Mouse (Mus musculus) intestine, postnatal 0 days (tissue): ENCODE data around the gene Eps15. TPM values are rescaled to one million over a fixed set of nuclear protein-coding genes. Genes with fewer than 3 reads are reported as not detected.
A peak's percentile ranks its signal among the peaks of the same experiment; 100 is the strongest.

Experiments
- ATAC-seq: fragments of 200-750 bp; cut with Nextera tagmentation; 2 replicates; pipeline ENCODE4 v1.8.0; 2017; ENCODE audit warnings: mild to moderate bottlenecking, moderate TSS enrichment, moderate library complexity
- H3K27ac ChIP-seq: fragments of 300-500 bp; sonication (generic); 2 replicates; pipeline ENCODE4 v1.5.1; 2014; ENCODE audit warnings: mild to moderate bottlenecking, low read depth, low read length, moderate library complexity
- H3K27me3 ChIP-seq: fragments of 300-500 bp; sonication (generic); replicated peaks from 2 replicates; pipeline ENCODE4 v1.6.1; 2014; ENCODE audit warnings: low read length, mixed read lengths; ENCODE audit not compliant: control insufficient read depth, insufficient read depth
- H3K36me3 ChIP-seq: fragments of 300-500 bp; sonication (generic); 2 replicates; pipeline ENCODE4 v1.6.1; 2014; ENCODE audit warnings: mild to moderate bottlenecking, moderate library complexity; ENCODE audit not compliant: control insufficient read depth, insufficient read depth
- H3K4me1 ChIP-seq: fragments of 300-500 bp; sonication (generic); replicated peaks from 2 replicates; pipeline ENCODE4 v1.6.1; 2014; ENCODE audit warnings: antibody characterized with exemption, low read length, mixed read lengths; ENCODE audit not compliant: control insufficient read depth, insufficient read depth
- H3K4me2 ChIP-seq: fragments of 300-500 bp; sonication (generic); replicated peaks from 2 replicates; pipeline ENCODE4 v1.6.1; 2014; ENCODE audit warnings: low read depth, mild to moderate bottlenecking, moderate library complexity
- H3K4me3 ChIP-seq: fragments of 300-500 bp; sonication (generic); 2 replicates; pipeline ENCODE4 v1.5.1; 2014; ENCODE audit warnings: low read depth, low read length
- H3K9ac ChIP-seq: fragments of 300-500 bp; sonication (generic); 2 replicates; pipeline ENCODE4 v1.6.1; 2014; ENCODE audit warnings: mild to moderate bottlenecking, low read depth, low read length
- H3K9me3 ChIP-seq: fragments of 300-500 bp; sonication (generic); 2 replicates; pipeline ENCODE4 v1.6.1; 2016; ENCODE audit warnings: mixed run types; ENCODE audit not compliant: control insufficient read depth
- CTCF ChIP-seq: sonication (generic); IDR thresholded peaks from 2 replicates; pipeline ENCODE4 v1.5.1; 2016; ENCODE audit warnings: low read depth, mild to moderate bottlenecking, control low read depth, antibody characterized with exemption, moderate library complexity
- WGBS: fragments of 180-500 bp; shearing (Covaris S2); extraction: QIAGEN DNeasy Blood & Tissue Kit; methylation state at CpG from one replicate; pipeline ENCODE4 v1.1.7; 2014; 5-methylcytosine and 5-hydroxymethylcytosine counted together
- polyA plus RNA-seq: library from polyadenylated mRNA; unstranded; fragments of >200 nt; fragmentation: Nextera tagmentation; extraction: Ambion mirVana; gene quantifications from 2 replicates; pipeline ENCODE4 v1.2.1, GENCODE M21; 2015

Eps15 gene
- polyA plus RNA-seq, 1 experiment from 2014 or later = 18.3 TPM

GRCm38 (mm10) chr4:109254511-109254910, 25.6 kb upstream of the Eps15 start:
- no peak overlapping the region for H3K9ac ChIP-seq
- H3K4me2 ChIP-seq = no peak overlapping the region
- no peaks in the 10 kb centered on the region for H3K27me3 ChIP-seq
- no peak for TF ChIP-seq CTCF
- 80% methylated on average over 5 of the region's 5 CpGs for WGBS
- H3K36me3 ChIP-seq = no peaks in the 10 kb centered on the region
- no peak for ATAC-seq
- no peak overlapping the region for H3K4me3 ChIP-seq
- H3K4me1 ChIP-seq = 0 out of 2 replicates have a peak, but pooled peaks cover 3% of the 10 kb centered on the region
- H3K27ac ChIP-seq = no peak overlapping the region
- no peaks in the 10 kb centered on the region for H3K9me3 ChIP-seq

- Histone ChIP-seq H3K9me3 (no peaks in the 10 kb centered on the region), H3K4me2 (no peak overlapping the region), H3K27ac (no peak overlapping the region), H3K27me3 (no peaks in the 10 kb centered on the region), H3K4me3 (no peak overlapping the region), H3K9ac (no peak overlapping the region), H3K36me3 (no peaks in the 10 kb centered on the region), H3K4me1 (0 out of 2 replicates have a peak, but pooled peaks cover 3% of the 10 kb centered on the region)
- ATAC-seq = no peak
- TF ChIP-seq CTCF = no peak
- 60% methylated on average over 2 of the region's 2 CpGs for WGBS
Measured at GRCm38 (mm10) chr4:109255321-109255720, 24.7 kb upstream of the Eps15 start.

DNA sequence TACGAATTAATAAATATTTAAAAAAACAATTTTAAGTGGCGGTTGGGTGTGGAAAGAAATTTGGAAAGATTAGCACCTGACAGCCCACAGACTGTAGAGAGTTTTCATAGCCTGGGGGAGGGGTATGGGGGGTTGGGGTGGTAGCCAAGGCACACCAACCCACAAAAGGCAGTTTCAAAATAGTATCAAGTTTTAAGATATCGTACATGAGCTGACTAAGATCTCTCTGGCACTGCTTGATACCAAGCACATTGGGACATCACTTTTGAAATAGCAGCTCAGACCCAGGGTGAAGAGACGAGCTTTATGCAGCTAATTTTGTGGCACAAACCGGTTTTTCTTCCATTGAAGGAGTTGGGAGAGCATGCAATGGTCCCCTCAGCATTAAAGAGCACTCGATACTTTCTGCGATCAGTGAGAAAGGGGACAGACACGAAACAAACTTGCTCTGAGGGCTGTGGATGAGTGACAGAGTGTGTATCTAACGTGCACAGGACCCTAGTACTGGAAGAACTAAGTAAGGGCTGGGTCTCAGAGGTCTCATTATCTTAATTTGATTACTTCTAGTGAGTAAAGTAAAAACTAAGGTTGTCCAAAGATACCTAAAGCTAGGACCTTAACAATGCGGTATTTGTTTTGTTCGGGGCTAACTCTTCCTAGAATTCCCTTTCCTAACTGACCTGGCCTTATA, 24.2 kb upstream of the Eps15 start:
- no peaks in the 10 kb centered on the region for H3K27me3 ChIP-seq
- H3K4me1 ChIP-seq = 0 out of 2 replicates have a peak, but pooled peaks cover 3% of the 10 kb centered on the region
- ATAC-seq = no peak
- TF ChIP-seq CTCF = no peak
- H3K27ac ChIP-seq = no peak overlapping the region
- WGBS = 86% methylated on average over 11 of the region's 11 CpGs
- no peak overlapping the region for H3K4me3 ChIP-seq
- H3K4me2 ChIP-seq = no peak overlapping the region
- no peaks in the 10 kb centered on the region for H3K36me3 ChIP-seq
- no peaks in the 10 kb centered on the region for H3K9me3 ChIP-seq
- no peak overlapping the region for H3K9ac ChIP-seq

GRCm38 (mm10) chr4:109256791-109257190, 23.3 kb upstream of the Eps15 start:
- WGBS = 76% methylated on average over 6 of the region's 6 CpGs
- Histone ChIP-seq H3K27me3 (no peaks in the 10 kb centered on the region), H3K9me3 (no peaks in the 10 kb centered on the region), H3K36me3 (no peaks in the 10 kb centered on the region), H3K9ac (no peak overlapping the region), H3K4me2 (no peak overlapping the region), H3K4me3 (no peak overlapping the region), H3K27ac (no peak overlapping the region), H3K4me1 (0 out of 2 replicates have a peak, but pooled peaks cover 3% of the 10 kb centered on the region)
- ATAC-seq = no peak
- TF ChIP-seq CTCF = no peak

GRCm38 (mm10) chr4:109257639-109258038, 22.4 kb upstream of the Eps15 start:
- Histone ChIP-seq H3K4me2 (no peak overlapping the region), H3K9ac (no peak overlapping the region), H3K4me1 (0 out of 2 replicates have a peak, but pooled peaks cover 3% of the 10 kb centered on the region), H3K36me3 (no peaks in the 10 kb centered on the region), H3K27me3 (no peaks in the 10 kb centered on the region), H3K4me3 (no peak overlapping the region), H3K27ac (0 out of 2 replicates have a peak overlapping the region, but pooled peaks have one; percentile 41), H3K9me3 (no peaks in the 10 kb centered on the region)
- no peak for TF ChIP-seq CTCF
- ATAC-seq = no peak

DNA sequence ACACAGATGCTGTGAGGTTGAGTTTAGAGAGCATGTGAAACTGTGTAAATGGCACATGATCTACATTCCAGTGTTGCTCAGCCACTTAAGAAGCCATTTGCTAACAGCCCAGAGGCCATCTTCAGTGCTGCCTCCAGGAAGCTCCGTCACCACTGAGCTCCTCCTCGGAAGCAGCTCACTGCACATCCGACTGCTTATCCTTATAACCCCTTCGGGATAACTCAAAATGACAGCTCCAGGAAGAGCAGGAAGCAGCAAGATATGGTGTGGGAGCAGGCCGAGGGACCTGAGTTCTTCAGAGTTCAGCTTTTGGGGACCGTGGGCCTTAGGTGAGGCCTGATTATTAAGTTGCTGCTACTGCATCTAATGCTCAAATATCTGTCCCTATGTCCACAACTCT, 18.0 kb upstream of the Eps15 start:
- Histone ChIP-seq H3K4me1 (no peaks in the 10 kb centered on the region), H3K27ac (no peak overlapping the region), H3K9ac (no peak overlapping the region), H3K4me3 (no peak overlapping the region), H3K9me3 (no peaks in the 10 kb centered on the region), H3K27me3 (no peaks in the 10 kb centered on the region), H3K36me3 (no peaks in the 10 kb centered on the region), H3K4me2 (no peak overlapping the region)
- TF ChIP-seq CTCF = no peak
- no peak for ATAC-seq
- 66% methylated on average over 6 of the region's 6 CpGs for whole genome bisulfite sequencing
